Mouse (Mus musculus): Measurements from ENCODE around the gene Ctbp1. TPM values are rescaled to one million over a fixed set of nuclear protein-coding genes. Genes with fewer than 3 reads are reported as not detected.

Ctbp1 gene
- total and polyA plus RNA-seq, 2 experiments from 2014 or later = 165 to 295 TPM

DNA sequence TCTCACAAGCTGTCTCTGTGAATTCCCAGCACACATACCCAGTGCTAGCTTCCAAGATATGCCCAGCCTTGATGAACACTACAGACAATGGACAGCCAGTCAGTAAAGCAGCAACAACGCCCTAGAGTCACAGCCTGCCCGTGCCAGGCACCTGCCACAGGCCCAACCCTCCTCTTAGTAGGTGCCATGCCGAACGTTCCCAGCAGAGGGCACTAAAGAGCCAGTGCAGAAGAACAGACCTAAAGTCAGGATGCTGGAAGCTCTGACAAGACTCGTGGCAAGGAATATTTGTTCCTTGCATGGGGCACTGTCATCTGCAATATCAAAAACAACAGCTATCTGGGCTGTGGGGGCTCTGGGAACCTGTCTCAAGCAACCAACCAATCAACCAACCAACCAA is 4.2 kb downstream of the Ctbp1 start:
- Histone ChIP-seq H3K4me2 (ENCODE audit: low read depth, low read length) (no peak overlapping the region), H3K36me3 (replicated peaks; ENCODE audit: control insufficient read depth, insufficient read depth, low read length) (peaks cover 39% of the 10 kb centered on the region), H3K4me3 (ENCODE audit: low read depth, low read length) (no peak overlapping the region), H3K9ac (replicated peaks; ENCODE audit: low read depth, low read length) (no peak overlapping the region), H3K4me1 (ENCODE audit: control insufficient read depth, insufficient read depth) (peaks cover 33% of the 10 kb centered on the region), H3K27me3 (ENCODE audit: control insufficient read depth, insufficient read depth, low read length) (no peaks in the 10 kb centered on the region), H3K27ac (ENCODE audit: low read depth) (no peak overlapping the region), H3K9me3 (replicated peaks; ENCODE audit: control insufficient read depth, low read length) (no peaks in the 10 kb centered on the region)
- DNase-seq (ENCODE audit: low spot score) = peak; percentile 49
- WGBS = 11% methylated on average over 5 of the region's 5 CpGs
- ATAC-seq (ENCODE audit: insufficient read depth, low read depth) = no peak
- TF ChIP-seq EP300 (IDR thresholded peaks at IDR 0.05; ENCODE audit: low read depth) = no peak
- TF ChIP-seq CTCF (IDR thresholded peaks at IDR 0.05; ENCODE audit: low read depth) = peak; percentile 98

DNA sequence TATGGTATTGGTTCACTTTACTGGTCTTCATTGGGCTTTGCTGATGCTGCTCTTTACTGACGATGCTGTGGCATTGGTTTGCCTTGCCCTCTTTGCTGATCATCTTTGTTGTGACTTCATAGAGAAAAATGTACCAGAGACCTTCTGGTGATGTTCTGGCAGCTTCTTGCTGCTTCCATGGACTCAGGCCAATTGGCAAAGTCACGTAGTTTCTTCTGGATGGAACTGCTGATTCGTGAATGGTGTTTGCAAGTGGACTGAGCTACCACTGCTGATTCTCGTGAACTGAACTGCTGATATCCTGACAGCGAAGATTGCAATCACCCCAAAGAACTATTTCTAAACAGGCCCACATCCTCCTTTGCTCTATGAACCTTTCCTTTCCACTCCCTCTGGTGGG is 20.4 kb downstream of the Ctbp1 start:
- DNase-seq (ENCODE audit: low spot score) = no peak
- TF ChIP-seq EP300 (IDR thresholded peaks at IDR 0.05; ENCODE audit: low read depth) = no peak
- TF ChIP-seq CTCF (IDR thresholded peaks at IDR 0.05; ENCODE audit: low read depth) = no peak
- no peak overlapping the region for H3K4me3 ChIP-seq (ENCODE audit: low read depth, low read length)
- no peak overlapping the region for H3K4me2 ChIP-seq (ENCODE audit: low read depth, low read length)
- H3K9me3 ChIP-seq (replicated peaks; ENCODE audit: control insufficient read depth, low read length) = no peaks in the 10 kb centered on the region
- H3K4me1 ChIP-seq (ENCODE audit: control insufficient read depth, insufficient read depth) = no peaks in the 10 kb centered on the region
- no peak for ATAC-seq (ENCODE audit: insufficient read depth, low read depth)
- H3K36me3 ChIP-seq (replicated peaks; ENCODE audit: control insufficient read depth, insufficient read depth, low read length) = peaks cover 99% of the 10 kb centered on the region
- no peak overlapping the region for H3K27ac ChIP-seq (ENCODE audit: low read depth)
- H3K9ac ChIP-seq (replicated peaks; ENCODE audit: low read depth, low read length) = no peak overlapping the region
- no peaks in the 10 kb centered on the region for H3K27me3 ChIP-seq (ENCODE audit: control insufficient read depth, insufficient read depth, low read length)
- 62% methylated on average over 5 of the region's 5 CpGs for WGBS

GRCm38 (mm10) chr5:33248186-33248585 is 26.6 kb downstream of the Ctbp1 start:
- Histone ChIP-seq H3K4me3 (ENCODE audit: low read depth, low read length) (no peak overlapping the region), H3K27ac (ENCODE audit: low read depth) (no peak overlapping the region), H3K9me3 (replicated peaks; ENCODE audit: control insufficient read depth, low read length) (no peaks in the 10 kb centered on the region), H3K36me3 (replicated peaks; ENCODE audit: control insufficient read depth, insufficient read depth, low read length) (peaks cover 75% of the 10 kb centered on the region), H3K27me3 (ENCODE audit: control insufficient read depth, insufficient read depth, low read length) (no peaks in the 10 kb centered on the region), H3K4me2 (ENCODE audit: low read depth, low read length) (no peak overlapping the region), H3K4me1 (ENCODE audit: control insufficient read depth, insufficient read depth) (no peaks in the 10 kb centered on the region), H3K9ac (replicated peaks; ENCODE audit: low read depth, low read length) (no peak overlapping the region)
- WGBS = 71% methylated on average over 12 of the region's 12 CpGs
- no peak for DNase-seq (ENCODE audit: low spot score)
- no peak for TF ChIP-seq CTCF (IDR thresholded peaks at IDR 0.05; ENCODE audit: low read depth)
- TF ChIP-seq EP300 (IDR thresholded peaks at IDR 0.05; ENCODE audit: low read depth) = no peak
- no peak for ATAC-seq (ENCODE audit: insufficient read depth, low read depth)

GRCm38 (mm10) chr5:33247387-33247786 is 27.4 kb downstream of the Ctbp1 start:
- peaks cover 72% of the 10 kb centered on the region for H3K36me3 ChIP-seq (replicated peaks; ENCODE audit: control insufficient read depth, insufficient read depth, low read length)

GRCm38 (mm10) chr5:33245701-33246100 is 29.1 kb downstream of the Ctbp1 start:
- TF ChIP-seq CTCF (IDR thresholded peaks at IDR 0.05; ENCODE audit: low read depth) (no peak), EP300 (IDR thresholded peaks at IDR 0.05; ENCODE audit: low read depth) (no peak)
- Histone ChIP-seq H3K4me1 (ENCODE audit: control insufficient read depth, insufficient read depth) (no peaks in the 10 kb centered on the region), H3K27ac (ENCODE audit: low read depth) (peak overlapping the region; percentile 53), H3K9me3 (replicated peaks; ENCODE audit: control insufficient read depth, low read length) (no peaks in the 10 kb centered on the region), H3K4me3 (ENCODE audit: low read depth, low read length) (no peak overlapping the region), H3K9ac (replicated peaks; ENCODE audit: low read depth, low read length) (no peak overlapping the region), H3K27me3 (ENCODE audit: control insufficient read depth, insufficient read depth, low read length) (no peaks in the 10 kb centered on the region), H3K36me3 (replicated peaks; ENCODE audit: control insufficient read depth, insufficient read depth, low read length) (peaks cover 60% of the 10 kb centered on the region), H3K4me2 (ENCODE audit: low read depth, low read length) (no peak overlapping the region)
- WGBS = 57% methylated on average over 3 of the region's 3 CpGs
- peak; percentile 30 for DNase-seq (ENCODE audit: low spot score)
- peak; percentile 66 for ATAC-seq (ENCODE audit: insufficient read depth, low read depth)

More at GRCm38 (mm10) chr5:33247387-33247786, 27.4 kb downstream of the Ctbp1 start:
- WGBS = 88% methylated on average over 2 of the region's 2 CpGs
- Histone ChIP-seq H3K4me1 (ENCODE audit: control insufficient read depth, insufficient read depth) (no peaks in the 10 kb centered on the region), H3K4me3 (ENCODE audit: low read depth, low read length) (no peak overlapping the region), H3K27me3 (ENCODE audit: control insufficient read depth, insufficient read depth, low read length) (no peaks in the 10 kb centered on the region), H3K9ac (replicated peaks; ENCODE audit: low read depth, low read length) (no peak overlapping the region), H3K4me2 (ENCODE audit: low read depth, low read length) (no peak overlapping the region), H3K9me3 (replicated peaks; ENCODE audit: control insufficient read depth, low read length) (no peaks in the 10 kb centered on the region), H3K27ac (ENCODE audit: low read depth) (no peak overlapping the region)
- no peak for DNase-seq (ENCODE audit: low spot score)
- peak; percentile 53 for TF ChIP-seq CTCF (IDR thresholded peaks at IDR 0.05; ENCODE audit: low read depth)
- no peak for TF ChIP-seq EP300 (IDR thresholded peaks at IDR 0.05; ENCODE audit: low read depth)
- ATAC-seq (ENCODE audit: insufficient read depth, low read depth) = 0 out of 2 replicates have a peak, but pooled peaks have one; percentile 36

DNA sequence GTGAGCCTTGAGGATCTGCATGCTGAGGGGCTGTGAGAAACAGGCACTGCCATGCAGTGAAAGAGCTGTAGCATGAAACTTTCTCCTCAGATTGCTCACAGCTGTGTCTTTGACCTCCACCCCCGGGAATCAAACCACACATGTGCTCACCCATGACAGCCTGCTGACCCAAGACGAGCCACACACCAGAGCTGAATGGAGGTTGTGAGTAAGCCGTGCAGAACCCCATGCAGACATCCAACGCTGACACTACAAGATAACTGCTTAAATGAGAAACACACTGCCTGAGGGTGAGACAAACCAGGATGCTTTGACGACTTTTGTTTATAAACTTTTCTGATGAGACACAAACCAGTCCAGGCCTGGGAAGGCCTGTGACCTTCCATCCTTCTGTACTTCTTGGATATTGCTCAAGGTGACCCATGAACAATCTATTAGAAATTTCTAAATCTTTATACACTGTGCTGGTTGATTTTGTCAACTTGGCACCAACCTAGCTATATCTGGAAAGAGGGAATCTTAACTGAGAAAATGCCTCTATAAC is 30.3 kb downstream of the Ctbp1 start:
- DNase-seq (ENCODE audit: low spot score) (no peak), ATAC-seq (ENCODE audit: insufficient read depth, low read depth) (no peak)
- no peak overlapping the region for H3K9ac ChIP-seq (replicated peaks; ENCODE audit: low read depth, low read length)
- H3K27ac ChIP-seq (ENCODE audit: low read depth) = no peak overlapping the region
- no peak overlapping the region for H3K4me3 ChIP-seq (ENCODE audit: low read depth, low read length)
- TF ChIP-seq EP300 (IDR thresholded peaks at IDR 0.05; ENCODE audit: low read depth) (no peak), CTCF (IDR thresholded peaks at IDR 0.05; ENCODE audit: low read depth) (no peak)
- peaks cover 48% of the 10 kb centered on the region for H3K36me3 ChIP-seq (replicated peaks; ENCODE audit: control insufficient read depth, insufficient read depth, low read length)
- peaks cover 3% of the 10 kb centered on the region; the same call in 1 of the 2 replicates for H3K4me1 ChIP-seq (ENCODE audit: control insufficient read depth, insufficient read depth)
- 52% methylated on average over 5 of the region's 5 CpGs for WGBS
- H3K4me2 ChIP-seq (ENCODE audit: low read depth, low read length) = no peak overlapping the region
- no peaks in the 10 kb centered on the region for H3K9me3 ChIP-seq (replicated peaks; ENCODE audit: control insufficient read depth, low read length)
- H3K27me3 ChIP-seq (ENCODE audit: control insufficient read depth, insufficient read depth, low read length) = no peaks in the 10 kb centered on the region

All from heart, postnatal 0 days (tissue).